Mouse (Mus musculus) left cerebral cortex, adult 2 months (tissue): Measurements from ENCODE around the gene Sgk1. TPM values are rescaled to one million over a fixed set of nuclear protein-coding genes. Genes with fewer than 3 reads are reported as not detected.
A peak's percentile ranks its signal among the peaks of the same experiment; 100 is the strongest.

Experiments
- DNase-seq, 2 experiments: peaks; one replicate each; pipeline ENCODE4 v3.0.0; 2021 to 2022; ENCODE audit warnings: low spot score in 2 of 2, mixed read lengths in 1 of 2; ENCODE audit errors: extremely low spot score in 1 of 2
- H3K27ac ChIP-seq: fragments of 200-600 bp; 2 replicates; pipeline ENCODE4 v1.8.1; 2022
- H3K4me3 ChIP-seq: fragments of 200-600 bp; 2 replicates; pipeline ENCODE4 v1.8.1; 2022
- CTCF ChIP-seq: fragments of 200-600 bp; IDR thresholded peaks from 2 replicates; pipeline ENCODE4 v1.8.1; 2022; ENCODE audit warnings: antibody characterized with exemption, mild to moderate bottlenecking, moderate library complexity
- intact Hi-C: fragments of 180-260 bp; cut with DNase I; formaldehyde crosslinking; loops from one replicate; pipeline ENCODE4 v1.15.1; 2025
- total RNA-seq, 2 experiments: library from RNA; stranded (reverse); gene quantifications; 2 replicates each; pipeline ENCODE4 v1.2.3; 2021

The Sgk1 gene
- total RNA-seq, 2 experiments from 2014 or later = 104 to 135 TPM

GRCm38 (mm10) chr10:21988489-21988888 lies 106.5 kb downstream of the Sgk1 start:
- intact Hi-C loops = no loop called here
- DNase-seq = no peak
- H3K4me3 ChIP-seq = no peak overlapping the region
- H3K27ac ChIP-seq = no peak overlapping the region
- no peak for TF ChIP-seq CTCF

- peak overlapping the region; percentile 64 for H3K4me3 ChIP-seq
Observed at GRCm38 (mm10) chr10:21991351-21991840, 109.4 kb downstream of the Sgk1 start.

GRCm38 (mm10) chr10:21991986-21992833 lies 110.2 kb downstream of the Sgk1 start:
- TF ChIP-seq CTCF = no peak
- no peak for DNase-seq
- peak overlapping the region; percentile 99 for H3K27ac ChIP-seq
- intact Hi-C loops = loop anchor here (1.0 to 5.0 kb wide), 4 partner anchors 200 to 335 kb away; no protein-coding TSS in a partner anchor
- peak overlapping the region; percentile 64 for H3K4me3 ChIP-seq

More at GRCm38 (mm10) chr10:21991351-21991840, 109.4 kb downstream of the Sgk1 start:
- TF ChIP-seq CTCF = peak; percentile 87
- H3K27ac ChIP-seq = peak overlapping the region; percentile 99
- DNase-seq = peak; percentile 81 to 84
- intact Hi-C loops = loop anchor here (1.0 to 5.0 kb wide), 4 partner anchors 199 to 334 kb away; no protein-coding TSS in a partner anchor

- peak; percentile 68 for TF ChIP-seq CTCF
- intact Hi-C loops = loop anchor here (5.0 kb wide), 3 partner anchors 201 to 336 kb away; no protein-coding TSS in a partner anchor
- DNase-seq = peak; percentile 69 to 75
- Histone ChIP-seq H3K27ac (peak overlapping the region; percentile 99), H3K4me3 (peak overlapping the region; percentile 64)
Observed at GRCm38 (mm10) chr10:21992834-21993514, 111.0 kb downstream of the Sgk1 start.

- Histone ChIP-seq H3K27ac (peak overlapping the region; percentile 99), H3K4me3 (peak overlapping the region; percentile 64)
- no peak for TF ChIP-seq CTCF
- intact Hi-C loops = loop anchor here (2.0 to 5.0 kb wide), 5 partner anchors 111 to 393 kb away; partner anchors contain the start of gene Sgk1
- DNase-seq = peak in 1 of 2 experiments; percentile 62
Observed at GRCm38 (mm10) chr10:21993515-21994373, 111.8 kb downstream of the Sgk1 start.

- peak; percentile 95 to 96 for DNase-seq
- intact Hi-C loops = loop anchor here (2.0 to 5.0 kb wide), 5 partner anchors 112 to 394 kb away; partner anchors contain the start of gene Sgk1
- Histone ChIP-seq H3K27ac (peak overlapping the region; percentile 99), H3K4me3 (peak overlapping the region; percentile 64)
- TF ChIP-seq CTCF = no peak
Observed at GRCm38 (mm10) chr10:21994431-21994914, 112.5 kb downstream of the Sgk1 start.

- TF ChIP-seq CTCF = peak; percentile 70
- H3K27ac ChIP-seq = peak overlapping the region; percentile 99
- intact Hi-C loops = loop anchor here (1.0 to 5.0 kb wide), 4 partner anchors 112 to 530 kb away; partner anchors contain the start of gene Sgk1
- H3K4me3 ChIP-seq = peak overlapping the region; percentile 64
- DNase-seq = peak in 1 of 2 experiments; percentile 47
Observed at GRCm38 (mm10) chr10:21995221-21995620, 113.2 kb downstream of the Sgk1 start.

GRCm38 (mm10) chr10:21995661-21996308 lies 113.8 kb downstream of the Sgk1 start:
- intact Hi-C loops = loop anchor here (1.0 to 5.0 kb wide), 4 partner anchors 113 to 530 kb away; partner anchors contain the start of gene Sgk1
- Histone ChIP-seq H3K27ac (peak overlapping the region; percentile 99), H3K4me3 (peak overlapping the region; percentile 64)
- TF ChIP-seq CTCF = peak; percentile 88
- peak; percentile 78 to 83 for DNase-seq

GRCm38 (mm10) chr10:21996660-21997447 lies 114.9 kb downstream of the Sgk1 start:
- DNase-seq = no peak
- no peak for TF ChIP-seq CTCF
- peak overlapping the region; percentile 51; the same call in 1 of the 2 replicates for H3K27ac ChIP-seq
- H3K4me3 ChIP-seq = peak overlapping the region; percentile 64
- intact Hi-C loops = loop anchor here (5.0 kb wide), 1 partner anchor 470 kb away; no protein-coding TSS in a partner anchor
